Mouse (Mus musculus): ENCODE measurements around the gene Msh5.

The Msh5 gene

GRCm38 (mm10) chr17:35070556-35071229 lies 24.1 kb upstream of the Msh5 start:
- in situ Hi-C loops (cut with MboI) = no loop called here

GRCm38 (mm10) chr17:35068213-35068914 lies 21.8 kb upstream of the Msh5 start:
- in situ Hi-C loops (cut with MboI) = no loop called here

- in situ Hi-C loops (cut with MboI) = no loop called here
These were observed 19.5 kb upstream of the Msh5 start, which contains the start of gene Mpig6b for GRCm38 (mm10) chr17:35066084-35066483. Mpig6b (minus strand) TSS chr17:35066184.

- in situ Hi-C loops (cut with MboI) = loop anchor here (5.0 kb wide), 1 partner anchor 43 kb away; no protein-coding TSS in a partner anchor
These were observed 18.7 kb upstream of the Msh5 start, which contains the start of gene Ly6g6c for GRCm38 (mm10) chr17:35064951-35065947. Ly6g6c (plus strand) TSS chr17:35065388.

GRCm38 (mm10) chr17:35064378-35064877 lies 17.9 kb upstream of the Msh5 start:
- in situ Hi-C loops (cut with MboI) = loop anchor here (5.0 kb wide), 1 partner anchor 42 kb away; no protein-coding TSS in a partner anchor

- in situ Hi-C loops (cut with MboI) = loop anchor here (5.0 kb wide), 1 partner anchor 41 kb away; no protein-coding TSS in a partner anchor
These were observed 16.9 kb upstream of the Msh5 start for GRCm38 (mm10) chr17:35063466-35063865.

GRCm38 (mm10) chr17:35061299-35061698 lies 14.8 kb upstream of the Msh5 start:
- in situ Hi-C loops (cut with MboI) = loop anchor here (5.0 kb wide), 1 partner anchor 39 kb away; no protein-coding TSS in a partner anchor

GRCm38 (mm10) chr17:35060737-35061297 lies 14.3 kb upstream of the Msh5 start:
- in situ Hi-C loops (cut with MboI) = loop anchor here (5.0 kb wide), 1 partner anchor 39 kb away; no protein-coding TSS in a partner anchor

- in situ Hi-C loops (cut with MboI) = loop anchor here (5.0 kb wide), 1 partner anchor 38 kb away; no protein-coding TSS in a partner anchor
These were observed 13.5 kb upstream of the Msh5 start for GRCm38 (mm10) chr17:35060071-35060470.

GRCm38 (mm10) chr17:35058911-35059892 lies 12.7 kb upstream of the Msh5 start, which contains the start of gene Ddah2:
Ddah2 (plus strand) TSS chr17:35059035.
- in situ Hi-C loops (cut with MboI) = loop anchor here (10.0 kb wide), 1 partner anchor 54 kb away; the partner anchor contains the start of gene Vars

- in situ Hi-C loops (cut with MboI) = loop anchor here (10.0 kb wide), 1 partner anchor 54 kb away; the partner anchor contains the start of gene Vars
These were observed 11.8 kb upstream of the Msh5 start for GRCm38 (mm10) chr17:35058316-35058715.

- in situ Hi-C loops (cut with MboI) = loop anchor here (10.0 kb wide), 1 partner anchor 52 kb away; the partner anchor contains the start of gene Vars
These were observed 10.5 kb upstream of the Msh5 start for GRCm38 (mm10) chr17:35057090-35057489.

GRCm38 (mm10) chr17:35055691-35056495 lies 9.3 kb upstream of the Msh5 start:
- in situ Hi-C loops (cut with MboI) = loop anchor here (10.0 kb wide), 1 partner anchor 51 kb away; the partner anchor contains the start of gene Vars

- in situ Hi-C loops (cut with MboI) = loop anchor here (10.0 kb wide), 1 partner anchor 48 kb away; the partner anchor contains the start of gene Vars
These were observed 5.8 kb upstream of the Msh5 start for GRCm38 (mm10) chr17:35052271-35052798.

GRCm38 (mm10) chr17:35051156-35052086 lies 4.9 kb upstream of the Msh5 start:
- in situ Hi-C loops (cut with MboI) = loop anchor here (10.0 kb wide), 1 partner anchor 47 kb away; the partner anchor contains the start of gene Vars

GRCm38 (mm10) chr17:35050126-35050750 lies 3.7 kb upstream of the Msh5 start:
- in situ Hi-C loops (cut with MboI) = loop anchor here (10.0 kb wide), 1 partner anchor 45 kb away; the partner anchor contains the start of gene Vars

All from mature B cell (primary cell).